Comparison of ENCODE assay signal across 22 mouse cellular contexts in genomic region chr6:32420610-32421009, GRCm38 (mm10).
DNase-seq lines count a peak whose midpoint lies in the region; ATAC-seq and TF ChIP-seq lines count a peak whose summit lies in the region.
"Had no signal": no experiment of that assay in that cellular context is flagged by ENCODE, and none has a peak within 500 bp of the region (broad histone marks: within the 10 kb centered on the region; RNA-seq: fewer than 3 reads in every experiment).

No protein-coding gene starts in this region.

- H3K4me1 ChIP-seq in forebrain, embryonic 14.5 days (ENCODE audit: control insufficient read depth, insufficient read depth, low read length) = peaks cover 4% of the 10 kb centered on the region; the same call in 1 of the 2 replicates
- no peaks in the 10 kb centered on the region for H3K4me1 ChIP-seq in forebrain, embryonic 10.5 days
- H3K4me1 ChIP-seq in limb, embryonic 14.5 days (ENCODE audit: control insufficient read depth, insufficient read depth, low read length) = no peaks in the 10 kb centered on the region
- no peaks in the 10 kb centered on the region for H3K4me1 ChIP-seq in limb, embryonic 10.5 days
- H3K4me1 ChIP-seq: embryonic facial prominence, embryonic 10.5 days; embryonic facial prominence, embryonic 12.5 days; forebrain, embryonic 12.5 days had no signal

- DNase-seq in forebrain, embryonic 14.5 days (ENCODE audit: low spot score) = peak; percentile 30
- DNase-seq in forebrain, embryonic 10.5 days (ENCODE audit: extremely low spot score, low spot score) = no peak
- peak; percentile 18 for DNase-seq in limb, embryonic 14.5 days (ENCODE audit: low spot score)
- no peak for DNase-seq in limb, embryonic 10.5 days (ENCODE audit: low spot score)
- DNase-seq in brain, embryonic 14.5 days (ENCODE audit: low read depth) = peak; percentile 56
- DNase-seq: adrenal gland, adult 2 months; adrenal gland, postnatal 10 days; adrenal gland, postnatal 25 days; B cell, adult 2 months; cerebellum, adult 11-12 months; cerebellum, adult 2 months; cerebellum, adult 9-10 months; cerebellum, postnatal 10 days; cerebellum, postnatal 25 days; forebrain, postnatal 0 days had no signal

- no peak for ATAC-seq in forebrain, embryonic 14.5 days
- no peak for ATAC-seq in limb, embryonic 14.5 days (ENCODE audit: low FRiP score, low read depth)
- ATAC-seq: activated CD4-positive, CD25-positive, alpha-beta regulatory T cell, adult 4 months; CD4-positive, CD25-positive, alpha-beta regulatory T cell, adult 4 months; forebrain, postnatal 0 days; Patski had no signal

- no peak overlapping the region for H3K4me2 ChIP-seq in forebrain, embryonic 14.5 days (ENCODE audit: low read length)
- H3K4me2 ChIP-seq in limb, embryonic 14.5 days (replicated peaks; ENCODE audit: low read depth, low read length, severe bottlenecking) = no peak overlapping the region
- H3K4me2 ChIP-seq: embryonic facial prominence, embryonic 12.5 days; forebrain, embryonic 12.5 days had no signal

- no peak for TF ChIP-seq CTCF in brain, embryonic 14.5 days (IDR thresholded peaks at IDR 0.05; ENCODE audit: borderline replicate concordance, extremely low read depth, insufficient read depth, insufficient read length)

- H3K27me3 ChIP-seq in forebrain, embryonic 14.5 days (replicated peaks; ENCODE audit: control insufficient read depth, insufficient read depth, low read length) = no peaks in the 10 kb centered on the region
- no peaks in the 10 kb centered on the region for H3K27me3 ChIP-seq in forebrain, embryonic 10.5 days (ENCODE audit: poor library complexity, severe bottlenecking)
- H3K27me3 ChIP-seq in limb, embryonic 14.5 days (ENCODE audit: control insufficient read depth, insufficient read depth, low read length) = no peaks in the 10 kb centered on the region
- no peaks in the 10 kb centered on the region for H3K27me3 ChIP-seq in limb, embryonic 10.5 days (ENCODE audit: low read depth, poor library complexity, severe bottlenecking)
- H3K27me3 ChIP-seq: embryonic facial prominence, embryonic 12.5 days; forebrain, embryonic 12.5 days; Patski had no signal

- H3K4me3 ChIP-seq in forebrain, embryonic 14.5 days (ENCODE audit: low read depth, low read length) = no peak overlapping the region
- no peak overlapping the region for H3K4me3 ChIP-seq in forebrain, embryonic 10.5 days
- no peak overlapping the region for H3K4me3 ChIP-seq in limb, embryonic 14.5 days (replicated peaks; ENCODE audit: low read length)
- no peak overlapping the region for H3K4me3 ChIP-seq in limb, embryonic 10.5 days
- H3K4me3 ChIP-seq: embryonic facial prominence, embryonic 10.5 days; embryonic facial prominence, embryonic 12.5 days; forebrain, embryonic 12.5 days had no signal

- 45% methylated on average over 3 of the region's 3 CpGs for WGBS in forebrain, embryonic 14.5 days
- 91% methylated on average over 3 of the region's 3 CpGs for WGBS in forebrain, embryonic 10.5 days
- 62% methylated on average over 3 of the region's 3 CpGs for WGBS in limb, embryonic 14.5 days
- WGBS in limb, embryonic 10.5 days = 93% methylated on average over 3 of the region's 3 CpGs

- TF ChIP-seq POLR2A in limb, embryonic 14.5 days (IDR thresholded peaks at IDR 0.05; ENCODE audit: borderline replicate concordance, extremely low read depth, insufficient read depth, insufficient read length) = no peak
- TF ChIP-seq POLR2A in brain, embryonic 14.5 days (IDR thresholded peaks at IDR 0.05; ENCODE audit: borderline replicate concordance, extremely low read depth, insufficient read depth, insufficient read length, poor library complexity, severe bottlenecking) = no peak

- H3K36me3 ChIP-seq in forebrain, embryonic 14.5 days (ENCODE audit: control insufficient read depth, insufficient read depth, low read length) = no peaks in the 10 kb centered on the region
- H3K36me3 ChIP-seq in forebrain, embryonic 10.5 days (replicated peaks) = no peaks in the 10 kb centered on the region
- H3K36me3 ChIP-seq in limb, embryonic 14.5 days (ENCODE audit: control insufficient read depth, insufficient read depth, low read length) = no peaks in the 10 kb centered on the region
- no peaks in the 10 kb centered on the region for H3K36me3 ChIP-seq in limb, embryonic 10.5 days
- H3K36me3 ChIP-seq: embryonic facial prominence, embryonic 10.5 days; embryonic facial prominence, embryonic 12.5 days; forebrain, embryonic 12.5 days; G1E had no signal

- H3K9me3 ChIP-seq in forebrain, embryonic 14.5 days (replicated peaks; ENCODE audit: control insufficient read depth, low read length) = no peaks in the 10 kb centered on the region
- no peaks in the 10 kb centered on the region for H3K9me3 ChIP-seq in forebrain, embryonic 10.5 days
- H3K9me3 ChIP-seq in limb, embryonic 14.5 days (ENCODE audit: control insufficient read depth, low read length) = no peaks in the 10 kb centered on the region
- no peaks in the 10 kb centered on the region for H3K9me3 ChIP-seq in limb, embryonic 10.5 days (replicated peaks)
- H3K9me3 ChIP-seq: embryonic facial prominence, embryonic 10.5 days; embryonic facial prominence, embryonic 12.5 days; forebrain, embryonic 12.5 days; G1E had no signal

- H3K27ac ChIP-seq in forebrain, embryonic 14.5 days (ENCODE audit: low read depth, low read length) = no peak overlapping the region
- no peak overlapping the region for H3K27ac ChIP-seq in forebrain, embryonic 10.5 days
- H3K27ac ChIP-seq in limb, embryonic 14.5 days (replicated peaks; ENCODE audit: low read depth, low read length) = no peak overlapping the region
- no peak overlapping the region for H3K27ac ChIP-seq in limb, embryonic 10.5 days
- H3K27ac ChIP-seq: embryonic facial prominence, embryonic 10.5 days; embryonic facial prominence, embryonic 12.5 days; forebrain, embryonic 12.5 days had no signal

- no peak overlapping the region for H3K9ac ChIP-seq in forebrain, embryonic 14.5 days (ENCODE audit: low read length)
- H3K9ac ChIP-seq in limb, embryonic 14.5 days (ENCODE audit: low read depth, low read length, severe bottlenecking) = no peak overlapping the region
- H3K9ac ChIP-seq: embryonic facial prominence, embryonic 12.5 days; forebrain, embryonic 12.5 days; forebrain, postnatal 0 days had no signal

Comparison
In these comparisons a context has a peak if more than half of its experiments do, and no peak if none do; other contexts are left out.
1. DNase-seq: peak in forebrain, embryonic 14.5 days (single experiment), limb, embryonic 14.5 days (single experiment) and brain, embryonic 14.5 days (single experiment); none in forebrain, embryonic 10.5 days (single experiment) and limb, embryonic 10.5 days (single experiment).